In genomic region chr10:127721671-127722418, GRCm38 (mm10) we compare ENCODE assay signal across 8 mouse cellular contexts. TPM values are rescaled to one million over a fixed set of nuclear protein-coding genes. Genes with fewer than 3 reads are reported as not detected.
DNase-seq lines count a peak whose midpoint lies in the region; ATAC-seq and TF ChIP-seq lines count a peak whose summit lies in the region.

No protein-coding gene starts in this region.

- no peak for TF ChIP-seq CTCF in lung, postnatal 0 days (IDR thresholded peaks at IDR 0.05)
- TF ChIP-seq CTCF in lung, adult 2 months (IDR thresholded peaks at IDR 0.05; ENCODE audit: insufficient read depth, low read length): no peak
- TF ChIP-seq CTCF in heart, adult 2 months (IDR thresholded peaks at IDR 0.05): no peak
- no peak for TF ChIP-seq CTCF in intestine, postnatal 0 days (IDR thresholded peaks at IDR 0.05; ENCODE audit: low read depth)

- peak; percentile 19; the same call in 1 of the 2 replicates for ATAC-seq in lung, postnatal 0 days
- ATAC-seq in intestine, postnatal 0 days: no peak
- peak; percentile 59; the same call in 1 of the 2 replicates for ATAC-seq in stomach, embryonic 14.5 days (ENCODE audit: insufficient number of reproducible peaks, insufficient read depth, low FRiP score, low read depth)

- no peak overlapping the region for H3K27ac ChIP-seq in lung, postnatal 0 days (ENCODE audit: low read length)
- H3K27ac ChIP-seq in heart, adult 2 months: peak overlapping the region; percentile 49
- H3K27ac ChIP-seq in intestine, postnatal 0 days (ENCODE audit: low read depth, low read length): peak overlapping the region; percentile 54
- peak overlapping the region; percentile 94 for H3K27ac ChIP-seq in stomach, embryonic 14.5 days (ENCODE audit: low read length)

- no peaks in the 10 kb centered on the region for H3K4me1 ChIP-seq in lung, postnatal 0 days (ENCODE audit: insufficient read depth, low read depth, low read length)
- H3K4me1 ChIP-seq in lung, adult 2 months (ENCODE audit: control insufficient read depth, insufficient read depth, low read length): no peaks in the 10 kb centered on the region
- H3K4me1 ChIP-seq in heart, adult 2 months (ENCODE audit: control insufficient read depth, insufficient read depth, low read length): no peaks in the 10 kb centered on the region
- H3K4me1 ChIP-seq in intestine, postnatal 0 days (replicated peaks; ENCODE audit: control insufficient read depth, insufficient read depth, low read length): no peaks in the 10 kb centered on the region
- peaks cover 21% of the 10 kb centered on the region for H3K4me1 ChIP-seq in stomach, embryonic 14.5 days (ENCODE audit: control insufficient read depth, insufficient read depth, low read length)

- DNase-seq in lung, postnatal 0 days (ENCODE audit: low spot score): no peak
- no peak for DNase-seq in lung, adult 2 months
- DNase-seq in heart, adult 2 months: peak in 1 of 2 experiments; percentile 51
- no peak for DNase-seq in spleen, postnatal 10 days (ENCODE audit: low spot score in 2 of 2)
- no peak for DNase-seq in frontal cortex, postnatal 10 days (ENCODE audit: low spot score in 2 of 2)
- DNase-seq in cerebellum, adult 18-20 months: no peak

- no peak overlapping the region for H3K9ac ChIP-seq in lung, postnatal 0 days (replicated peaks; ENCODE audit: low read depth)
- H3K9ac ChIP-seq in heart, adult 2 months (ENCODE audit: low read depth, low read length): peak overlapping the region; percentile 55
- H3K9ac ChIP-seq in intestine, postnatal 0 days (ENCODE audit: low read depth, low read length): peak overlapping the region; percentile 41
- H3K9ac ChIP-seq in stomach, embryonic 14.5 days (replicated peaks; ENCODE audit: low read depth, low read length): peak overlapping the region; percentile 36

- no peaks in the 10 kb centered on the region for H3K79me2 ChIP-seq in heart, adult 2 months (replicated peaks; ENCODE audit: control insufficient read depth, insufficient read depth, low read length)

- intact Hi-C loops in heart, adult 2 months (cut with DNase I): no loop called here

- H3K4me3 ChIP-seq in lung, postnatal 0 days (ENCODE audit: low read depth, low read length): no peak overlapping the region
- no peak overlapping the region for H3K4me3 ChIP-seq in lung, adult 2 months (replicated peaks; ENCODE audit: extremely low read depth, low read depth, low read length)
- peak overlapping the region; percentile 27 for H3K4me3 ChIP-seq in heart, adult 2 months
- H3K4me3 ChIP-seq in intestine, postnatal 0 days (ENCODE audit: low read depth, low read length): no peak overlapping the region
- peak overlapping the region; percentile 17; the same call in 1 of the 2 replicates for H3K4me3 ChIP-seq in stomach, embryonic 14.5 days (ENCODE audit: low read depth, low read length)

- no peak for TF ChIP-seq EP300 in lung, postnatal 0 days (IDR thresholded peaks at IDR 0.05)
- no peak for TF ChIP-seq EP300 in heart, adult 2 months (IDR thresholded peaks at IDR 0.05; ENCODE audit: insufficient read depth, low read depth, low read length)

- no peaks in the 10 kb centered on the region for H3K36me3 ChIP-seq in lung, postnatal 0 days (ENCODE audit: insufficient read depth, low read length)
- H3K36me3 ChIP-seq in heart, adult 2 months (ENCODE audit: control insufficient read depth, insufficient read depth, low read length): no peaks in the 10 kb centered on the region
- peaks cover 26% of the 10 kb centered on the region; the same call in 1 of the 2 replicates for H3K36me3 ChIP-seq in intestine, postnatal 0 days (ENCODE audit: control insufficient read depth, insufficient read depth)
- no peaks in the 10 kb centered on the region for H3K36me3 ChIP-seq in stomach, embryonic 14.5 days (ENCODE audit: control insufficient read depth, insufficient read depth, low read length)

- H3K27me3 ChIP-seq in lung, postnatal 0 days (replicated peaks; ENCODE audit: insufficient read depth, low read length): no peaks in the 10 kb centered on the region
- peaks cover 1% of the 10 kb centered on the region; the same call in 1 of the 2 replicates for H3K27me3 ChIP-seq in heart, adult 2 months (ENCODE audit: control insufficient read depth, insufficient read depth, low read length)
- no peaks in the 10 kb centered on the region for H3K27me3 ChIP-seq in intestine, postnatal 0 days (replicated peaks; ENCODE audit: control insufficient read depth, insufficient read depth, low read length)
- no peaks in the 10 kb centered on the region for H3K27me3 ChIP-seq in stomach, embryonic 14.5 days (ENCODE audit: control insufficient read depth, insufficient read depth, low read length)

- 19% methylated on average over 20 of the region's 20 CpGs for WGBS in lung, postnatal 0 days
- 33% methylated on average over 20 of the region's 20 CpGs for WGBS in lung, adult 2 months
- 22% methylated on average over 20 of the region's 20 CpGs for WGBS in heart, adult 2 months
- WGBS in intestine, postnatal 0 days: 27% methylated on average over 20 of the region's 20 CpGs
- 7% methylated on average over 20 of the region's 20 CpGs for WGBS in stomach, embryonic 14.5 days

- H3K9me3 ChIP-seq in lung, postnatal 0 days (ENCODE audit: low read length): no peaks in the 10 kb centered on the region
- H3K9me3 ChIP-seq in intestine, postnatal 0 days (ENCODE audit: control insufficient read depth): no peaks in the 10 kb centered on the region
- no peaks in the 10 kb centered on the region for H3K9me3 ChIP-seq in stomach, embryonic 14.5 days (ENCODE audit: control insufficient read depth, low read depth, low read length)

- peak overlapping the region; percentile 35; the same call in 1 of the 2 replicates for H3K4me2 ChIP-seq in lung, postnatal 0 days (replicated peaks; ENCODE audit: low read depth, low read length)
- H3K4me2 ChIP-seq in intestine, postnatal 0 days (replicated peaks; ENCODE audit: low read depth): peak overlapping the region; percentile 45
- H3K4me2 ChIP-seq in stomach, embryonic 14.5 days (replicated peaks; ENCODE audit: low read depth, low read length): peak overlapping the region; percentile 47

- TF ChIP-seq POLR2A in lung, adult 2 months (IDR thresholded peaks at IDR 0.05; ENCODE audit: borderline replicate concordance, extremely low read depth, low read depth, low read length): no peak
- TF ChIP-seq POLR2A in heart, adult 2 months (IDR thresholded peaks at IDR 0.05; ENCODE audit: insufficient read depth, low read depth, low read length): no peak

RNA-seq across cellular contexts. Expression of gene Tac2, which starts 2.4 kb away (rescaled TPM):
- not detected in 2 replicates for polyA plus RNA-seq in lung, postnatal 0 days (2015; fragmentation: Nextera tagmentation; extraction: Ambion mirVana)
- polyA plus RNA-seq in lung, adult 2 months (2012; rRNA removed): not detected in 2 replicates
- total RNA-seq in heart, adult 2 months (2021): not detected
- polyA plus RNA-seq in heart, adult 2 months (2012; rRNA removed): not detected in 2 replicates
- not detected in 2 replicates for polyA plus RNA-seq in intestine, postnatal 0 days (2015; fragmentation: Nextera tagmentation; extraction: Ambion mirVana)
- polyA plus RNA-seq in stomach, embryonic 14.5 days (2014; fragmentation: Nextera tagmentation; extraction: Ambion mirVana): 1.6 and 2.0 TPM in 2 replicates

RNA-seq across cellular contexts. Expression of gene Myo1a, which starts 16.9 kb away (rescaled TPM):
- polyA plus RNA-seq in lung, postnatal 0 days (2015; fragmentation: Nextera tagmentation; extraction: Ambion mirVana): 0.08 TPM in 2 replicates
- polyA plus RNA-seq in lung, adult 2 months (2012; rRNA removed): 0.11 and 0.77 TPM in 2 replicates
- total RNA-seq in heart, adult 2 months (2021): under 1 TPM in 1 of 2 experiments, not detected in 1; 0.08 TPM
- polyA plus RNA-seq in heart, adult 2 months (2012; rRNA removed): 0.04 and 0.12 TPM in 2 replicates
- polyA plus RNA-seq in intestine, postnatal 0 days (2015; fragmentation: Nextera tagmentation; extraction: Ambion mirVana): 73.8 and 80.3 TPM in 2 replicates
- polyA plus RNA-seq in stomach, embryonic 14.5 days (2014; fragmentation: Nextera tagmentation; extraction: Ambion mirVana): 8.8 and 9.1 TPM in 2 replicates

RNA-seq across cellular contexts. Expression of gene Zbtb39, which starts 17.5 kb away (rescaled TPM):
- polyA plus RNA-seq in lung, postnatal 0 days (2015; fragmentation: Nextera tagmentation; extraction: Ambion mirVana): 1.7 and 2.0 TPM in 2 replicates
- polyA plus RNA-seq in lung, adult 2 months (2012; rRNA removed): 8.7 and 10.5 TPM in 2 replicates
- 1 to 10 TPM; 7.7 to 7.8 TPM for total RNA-seq in heart, adult 2 months (2021)
- polyA plus RNA-seq in heart, adult 2 months (2012; rRNA removed): 4.3 and 6.3 TPM in 2 replicates
- polyA plus RNA-seq in intestine, postnatal 0 days (2015; fragmentation: Nextera tagmentation; extraction: Ambion mirVana): 1.3 and 1.6 TPM in 2 replicates
- polyA plus RNA-seq in stomach, embryonic 14.5 days (2014; fragmentation: Nextera tagmentation; extraction: Ambion mirVana): 4.6 and 4.9 TPM in 2 replicates

RNA-seq across cellular contexts. Expression of gene Gpr182, which starts 29.7 kb away (rescaled TPM):
- 18.6 and 23.2 TPM in 2 replicates for polyA plus RNA-seq in lung, postnatal 0 days (2015; fragmentation: Nextera tagmentation; extraction: Ambion mirVana)
- 31.1 and 51.3 TPM in 2 replicates for polyA plus RNA-seq in lung, adult 2 months (2012; rRNA removed)
- 1 to 10 TPM; 2.6 to 3.9 TPM for total RNA-seq in heart, adult 2 months (2021)
- polyA plus RNA-seq in heart, adult 2 months (2012; rRNA removed): 7.7 and 8.6 TPM in 2 replicates
- 0.81 and 1.2 TPM in 2 replicates for polyA plus RNA-seq in intestine, postnatal 0 days (2015; fragmentation: Nextera tagmentation; extraction: Ambion mirVana)
- polyA plus RNA-seq in stomach, embryonic 14.5 days (2014; fragmentation: Nextera tagmentation; extraction: Ambion mirVana): 0.67 and 0.87 TPM in 2 replicates

RNA-seq across cellular contexts. Expression of gene Rdh1, which starts 37.7 kb away (rescaled TPM):
- 0.07 TPM in 1 of 2 replicates, not detected in the other for polyA plus RNA-seq in lung, postnatal 0 days (2015; fragmentation: Nextera tagmentation; extraction: Ambion mirVana)
- 0.05 and 0.11 TPM in 2 replicates for polyA plus RNA-seq in lung, adult 2 months (2012; rRNA removed)
- under 1 TPM in 1 of 2 experiments, not detected in 1; 0.05 TPM for total RNA-seq in heart, adult 2 months (2021)
- polyA plus RNA-seq in heart, adult 2 months (2012; rRNA removed): 0.04 TPM in 1 of 2 replicates, not detected in the other
- polyA plus RNA-seq in intestine, postnatal 0 days (2015; fragmentation: Nextera tagmentation; extraction: Ambion mirVana): 0.10 and 0.12 TPM in 2 replicates
- not detected in 2 replicates for polyA plus RNA-seq in stomach, embryonic 14.5 days (2014; fragmentation: Nextera tagmentation; extraction: Ambion mirVana)

Comparison
In these comparisons a context has a peak if more than half of its experiments do, and no peak if none do; other contexts are left out.
1. H3K4me3 ChIP-seq: peak in heart, adult 2 months (single experiment) and stomach, embryonic 14.5 days (single experiment); none in lung, postnatal 0 days (single experiment), lung, adult 2 months (single experiment) and intestine, postnatal 0 days (single experiment).
2. Peak in every context shown above with its lines, with median percentiles within 50 percentile points of each other: H3K4me2 ChIP-seq.